Mouse (Mus musculus) layer of hippocampus, adult 2 months (tissue): Measurements from ENCODE around the gene Krtcap3. TPM values are rescaled to one million over a fixed set of nuclear protein-coding genes. Genes with fewer than 3 reads are reported as not detected.
A peak's percentile ranks its signal among the peaks of the same experiment; 100 is the strongest.

Source experiments
- DNase-seq, 2 experiments: peaks; one replicate each; pipeline ENCODE4 v3.0.0; 2022; ENCODE audit warnings: low spot score in 2 of 2
- H3K27ac ChIP-seq: fragments of 200-600 bp; 2 replicates; pipeline ENCODE4 v1.8.1; 2022
- H3K4me3 ChIP-seq: fragments of 200-600 bp; 2 replicates; pipeline ENCODE4 v1.8.1; 2022; ENCODE audit warnings: mild to moderate bottlenecking
- CTCF ChIP-seq: fragments of 200-600 bp; conservative IDR thresholded peaks from 2 replicates; pipeline ENCODE4 v1.8.1; 2022; ENCODE audit warnings: antibody characterized with exemption, mild to moderate bottlenecking, moderate library complexity
- total RNA-seq, 2 experiments: library from RNA; stranded (reverse); gene quantifications; 2 replicates each; pipeline ENCODE4 v1.2.3; 2021

Krtcap3 gene
- total RNA-seq, 2 experiments from 2014 or later = 3.2 to 4.0 TPM

GRCm38 (mm10) chr5:31297047-31297757 lies 45.7 kb downstream of the Krtcap3 start, which contains the start of gene Gckr:
Gene Gckr, plus strand, starts transcription at chr5:31297443.
- H3K4me3 ChIP-seq = peak within 1 kb of the TSS; percentile 81
- no peak for DNase-seq
- TF ChIP-seq CTCF = no peak
- peak within 1 kb of the TSS; percentile 96; the same call in 1 of the 2 replicates for H3K27ac ChIP-seq

- no peak for TF ChIP-seq CTCF
- no peak for DNase-seq
- Histone ChIP-seq H3K4me3 (no peak overlapping the region), H3K27ac (no peak overlapping the region)
These were observed 46.5 kb downstream of the Krtcap3 start for GRCm38 (mm10) chr5:31297981-31298380.

- H3K4me3 ChIP-seq = no peak overlapping the region
- DNase-seq = no peak
- TF ChIP-seq CTCF = no peak
- H3K27ac ChIP-seq = no peak overlapping the region
These were observed 47.0 kb downstream of the Krtcap3 start for GRCm38 (mm10) chr5:31298486-31298885.

GRCm38 (mm10) chr5:31301866-31302265 lies 50.4 kb downstream of the Krtcap3 start:
- H3K4me3 ChIP-seq = no peak overlapping the region
- DNase-seq = no peak
- no peak overlapping the region for H3K27ac ChIP-seq
- TF ChIP-seq CTCF = no peak

Other genes with a start within 250 kb of the Krtcap3 start
- gene Atraid, start 203.4 kb upstream of the Krtcap3 start, total RNA-seq = 10 to 100 TPM; 73.4 to 78.8 TPM
- 10 to 100 TPM; 15.0 to 16.1 TPM for gene Slc5a6, start 202.8 kb upstream of the Krtcap3 start, total RNA-seq
- 10 to 100 TPM; 17.1 to 21.6 TPM for gene Cad, start 196.9 kb upstream of the Krtcap3 start, total RNA-seq
- not detected for gene Dnajc5g, start 145.4 kb upstream of the Krtcap3 start, total RNA-seq
- gene Slc30a3, start 143.5 kb upstream of the Krtcap3 start, total RNA-seq = 10 to 100 TPM; 89.6 to 92.2 TPM
- not detected for gene Trim54, start 135.0 kb upstream of the Krtcap3 start, total RNA-seq
- not detected for gene Ucn, start 112.9 kb upstream of the Krtcap3 start, total RNA-seq
- 10 to 100 TPM; 58.8 to 61.3 TPM for gene Mpv17, start 97.4 kb upstream of the Krtcap3 start, total RNA-seq
- gene Gm29609, start 71.8 kb upstream of the Krtcap3 start, total RNA-seq = 1 to 10 TPM; 3.5 to 4.0 TPM
- 10 to 100 TPM; 63.1 to 67.8 TPM for gene Gtf3c2, start 71.5 kb upstream of the Krtcap3 start, total RNA-seq
- gene Snx17, start 58.5 kb upstream of the Krtcap3 start, total RNA-seq = 10 to 100 TPM; 80.9 to 81.5 TPM
- 10 to 100 TPM; 39.6 to 54.0 TPM for gene Eif2b4, start 58.3 kb upstream of the Krtcap3 start, total RNA-seq
- gene Zfp513, start 49.4 kb upstream of the Krtcap3 start, total RNA-seq = 10 to 100 TPM; 29.3 to 29.5 TPM
- gene Ppm1g, start 31.0 kb upstream of the Krtcap3 start, total RNA-seq = 10 to 100 TPM; 71.3 to 74.8 TPM
- gene Nrbp1, start 10.8 kb upstream of the Krtcap3 start, total RNA-seq = 10 to 100 TPM; 81.2 to 89.4 TPM
- under 1 TPM in 1 of 2 experiments, not detected in 1; 0.74 TPM for gene Gm9970, start 10.5 kb upstream of the Krtcap3 start, total RNA-seq
- gene Ift172, start 39.4 kb downstream of the Krtcap3 start, total RNA-seq = 10 to 100 TPM; 80.9 to 96.8 TPM
- gene Fndc4, start 44.4 kb downstream of the Krtcap3 start, total RNA-seq = 100 to 1,000 TPM; 180 to 215 TPM
- gene Gckr, start 45.8 kb downstream of the Krtcap3 start, total RNA-seq = not detected
- gene Zfp512, start 200.7 kb downstream of the Krtcap3 start, total RNA-seq = 10 to 100 TPM; 49.1 to 54.1 TPM
- under 1 TPM in 1 of 2 experiments, not detected in 1; 0.20 TPM for gene 4930548H24Rik, start 234.0 kb downstream of the Krtcap3 start, total RNA-seq
- 10 to 100 TPM; 34.0 to 34.8 TPM for gene Gpn1, start 243.1 kb downstream of the Krtcap3 start, total RNA-seq